Mouse (Mus musculus): ENCODE data around the gene As3mt. TPM values are rescaled to one million over a fixed set of nuclear protein-coding genes. Genes with fewer than 3 reads are reported as not detected.

Gene As3mt
- 21.9 and 25.0 TPM in 2 replicates for polyA plus RNA-seq (2012; rRNA removed)

DNA sequence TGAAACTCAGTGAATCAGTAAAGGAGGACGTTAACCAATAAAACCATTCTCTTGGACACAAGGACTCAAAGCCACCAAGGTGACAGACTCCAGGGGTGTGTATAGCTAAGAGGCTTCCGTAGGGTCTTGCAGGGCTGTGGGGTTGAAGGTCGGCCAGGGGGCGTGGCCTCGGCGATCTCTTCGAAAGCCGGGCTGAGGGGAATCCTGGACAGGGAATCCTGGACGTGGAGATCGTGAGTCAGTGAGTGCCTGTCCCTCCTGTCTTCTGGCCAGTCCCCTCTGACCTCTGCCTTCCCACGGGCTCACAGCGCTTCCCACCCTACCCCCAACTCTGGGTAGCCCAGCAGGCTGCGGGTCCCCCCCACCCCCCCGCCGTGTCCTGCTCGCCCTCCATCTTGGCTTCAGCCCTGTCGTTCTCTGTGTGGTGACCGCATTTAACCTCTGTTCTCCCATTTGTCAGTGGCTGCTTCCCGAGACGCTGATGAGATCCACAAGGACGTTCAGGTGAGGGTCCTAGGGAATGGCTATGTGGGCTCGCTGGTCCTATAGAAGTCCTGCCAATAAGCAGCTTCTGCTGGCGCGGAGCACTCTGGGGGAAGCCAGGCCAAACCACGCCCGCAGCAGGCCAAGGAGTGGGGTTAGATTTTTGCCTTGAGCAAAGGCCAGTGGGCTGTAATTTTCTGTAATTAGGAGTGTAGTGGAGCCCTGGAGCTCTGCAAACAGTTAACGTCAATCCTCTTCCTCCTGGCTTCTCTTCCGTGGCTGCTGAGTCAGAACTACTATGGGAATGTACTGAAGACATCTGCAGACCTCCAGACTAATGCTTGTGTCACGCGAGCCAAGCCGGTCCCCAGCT, at the start of gene As3mt:
TSS of gene As3mt (plus strand) at position 163 of the 856 bp plus-strand sequence.
- peak; percentile 43 for DNase-seq (ENCODE audit: low spot score)

DNA sequence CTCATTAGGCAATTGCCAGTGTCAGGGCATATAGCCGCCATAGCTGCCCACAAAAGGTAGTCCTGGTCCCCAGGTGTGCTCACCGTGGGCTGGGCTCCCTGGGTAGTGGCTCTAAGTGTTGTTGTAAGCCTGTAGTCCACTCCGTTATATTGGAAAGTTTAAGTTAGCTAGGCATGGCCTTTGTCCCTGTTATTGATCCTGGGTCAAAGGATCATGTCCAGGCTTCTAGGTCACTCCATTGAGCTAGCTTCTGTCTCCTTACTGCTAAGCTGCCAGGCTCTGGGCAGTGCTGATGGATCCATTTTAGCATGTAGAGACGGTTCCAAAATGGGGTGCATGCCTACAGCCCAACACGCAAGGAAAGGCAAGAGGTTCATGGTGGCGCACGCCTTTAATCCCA, 48.9 kb upstream of the As3mt start:
- no peak for DNase-seq (ENCODE audit: low spot score)

DNA sequence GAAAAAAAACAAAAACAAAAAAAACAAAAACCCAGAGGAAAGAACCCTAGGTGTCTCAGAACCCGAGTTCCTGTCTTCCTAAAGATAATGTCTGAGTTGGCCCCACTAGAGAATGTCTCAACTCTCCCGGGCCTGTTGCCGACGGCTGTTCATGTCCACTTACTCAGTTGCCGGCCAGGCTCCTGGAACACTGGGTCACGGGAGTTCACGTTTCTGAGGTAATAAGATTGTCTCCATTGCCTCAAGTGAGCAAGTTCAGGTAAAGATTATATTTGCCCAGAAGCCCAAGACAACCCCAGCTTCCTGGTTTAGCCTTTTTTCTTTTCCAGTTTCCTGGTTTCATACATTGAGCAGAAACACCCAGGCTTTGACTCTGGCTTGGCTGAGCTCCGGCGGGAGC, 48.4 kb upstream of the As3mt start:
- DNase-seq (ENCODE audit: low spot score), result no peak

DNA sequence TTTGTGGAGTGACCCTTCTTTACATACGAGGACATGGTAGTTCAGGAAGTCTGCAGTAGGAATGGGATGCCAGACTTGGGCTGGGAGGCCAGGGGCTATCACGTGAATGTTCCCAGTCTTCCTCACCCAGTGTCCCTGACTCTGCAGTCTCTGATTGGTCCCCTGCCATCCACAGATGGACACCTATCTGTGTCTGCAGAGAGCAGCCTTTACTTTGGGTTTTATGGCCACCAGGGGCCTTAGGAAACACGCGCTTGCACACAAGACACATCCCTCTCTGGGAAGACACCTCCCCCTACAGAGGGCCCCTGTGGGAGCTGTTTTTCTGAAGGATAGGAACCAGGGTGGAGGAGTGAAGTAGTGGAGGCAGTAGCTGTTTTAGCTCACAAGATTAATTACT, 45.7 kb upstream of the As3mt start:
- no peak for DNase-seq (ENCODE audit: low spot score)

DNA sequence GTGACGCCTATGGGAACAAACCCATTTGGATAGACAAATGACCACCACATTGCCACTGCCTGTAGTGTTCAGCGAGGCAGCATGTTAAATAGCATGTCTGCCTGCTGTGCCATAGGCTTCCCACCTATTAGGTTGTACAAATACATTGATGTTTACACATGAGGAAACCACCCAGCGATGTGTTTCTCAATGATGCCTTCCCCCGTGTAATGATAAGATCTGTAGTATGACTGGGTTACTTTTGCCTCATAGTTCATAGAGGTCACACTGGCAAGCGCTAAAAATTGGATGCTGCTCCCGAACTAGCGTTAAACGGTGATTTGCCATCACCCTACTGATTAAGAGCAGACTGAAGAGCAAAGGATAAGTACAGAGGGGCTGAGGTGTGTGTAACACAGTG, 45.0 kb upstream of the As3mt start:
- no peak for DNase-seq (ENCODE audit: low spot score)

DNA sequence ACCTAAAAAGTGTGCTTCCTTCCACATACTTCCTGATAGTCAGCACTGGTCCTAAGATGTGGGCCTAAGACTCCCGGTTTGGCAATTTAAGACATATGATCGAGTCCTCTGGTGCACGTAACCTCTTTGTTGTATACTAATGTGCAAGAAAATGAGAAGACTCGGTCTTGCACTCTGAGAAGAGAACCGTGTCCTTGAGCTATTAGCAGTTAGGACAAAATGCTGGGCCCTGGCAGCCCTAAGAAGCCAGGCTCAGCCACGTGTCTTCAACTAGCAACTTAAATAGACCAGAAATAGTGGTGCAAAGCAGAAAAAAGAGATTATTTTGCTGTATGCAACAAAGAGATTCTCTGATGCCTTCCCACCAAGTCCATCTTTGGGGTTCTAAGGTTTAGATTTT, 44.5 kb upstream of the As3mt start:
- no peak for DNase-seq (ENCODE audit: low spot score)

DNA sequence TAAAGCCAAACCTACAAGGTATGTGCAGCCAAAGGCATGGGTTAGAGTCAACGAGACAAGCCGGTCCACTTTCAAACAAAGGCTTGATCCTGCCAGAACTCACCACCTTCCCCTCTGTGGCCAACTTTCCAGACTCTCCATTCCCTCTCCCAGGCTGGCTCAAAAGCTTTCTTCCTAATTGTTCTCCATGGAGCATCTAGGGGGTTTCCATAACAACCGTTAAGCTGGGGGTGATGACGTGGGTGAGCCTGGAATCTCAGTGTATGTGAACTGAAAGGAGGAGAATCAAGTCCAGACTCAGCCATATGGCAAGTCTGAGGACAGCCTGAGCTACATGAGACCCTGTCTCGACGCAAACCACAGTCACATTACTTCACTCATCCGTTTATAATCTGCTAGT, 41.8 kb upstream of the As3mt start:
- no peak for DNase-seq (ENCODE audit: low spot score)

DNA sequence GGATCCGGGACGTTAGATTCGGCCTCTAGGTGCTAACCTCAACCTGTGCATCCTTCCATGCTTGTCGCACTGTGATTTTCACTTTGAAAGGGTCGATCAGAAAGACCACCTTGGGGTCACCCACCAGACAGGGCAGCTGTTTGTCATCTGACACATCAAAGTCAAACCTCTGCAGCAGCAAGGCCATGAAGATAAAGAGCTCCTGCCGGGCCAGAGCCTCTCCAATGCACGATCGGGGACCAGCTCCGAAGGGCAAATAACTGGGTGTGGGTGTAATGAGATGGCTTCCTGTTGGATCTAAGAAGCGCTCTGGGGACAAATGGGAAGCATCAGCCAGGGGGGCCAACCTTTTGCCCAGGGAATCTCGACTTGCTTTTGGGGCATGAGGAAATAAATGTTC, 40.0 kb upstream of the As3mt start:
- DNase-seq (ENCODE audit: low spot score), result no peak

DNA sequence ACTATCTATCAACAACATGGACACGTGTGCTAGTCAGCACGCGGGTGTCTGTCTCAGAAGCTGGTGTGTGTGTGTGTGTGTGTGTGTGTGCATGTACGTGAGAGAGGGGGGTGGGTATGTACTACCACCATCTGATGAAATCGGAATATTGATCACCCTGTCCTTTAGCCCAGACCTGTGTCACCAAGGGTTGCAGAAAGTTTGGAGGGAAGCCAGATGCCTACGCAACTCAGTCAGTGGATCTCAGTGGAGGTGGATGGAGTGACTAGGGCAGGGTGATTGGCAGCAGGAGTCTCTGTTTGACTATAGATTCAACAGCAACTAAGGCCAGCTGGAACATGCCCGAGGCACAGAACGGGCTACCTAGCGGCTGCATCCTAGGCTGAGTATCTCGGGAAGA, 39.0 kb upstream of the As3mt start:
- DNase-seq (ENCODE audit: low spot score), result no peak

DNA sequence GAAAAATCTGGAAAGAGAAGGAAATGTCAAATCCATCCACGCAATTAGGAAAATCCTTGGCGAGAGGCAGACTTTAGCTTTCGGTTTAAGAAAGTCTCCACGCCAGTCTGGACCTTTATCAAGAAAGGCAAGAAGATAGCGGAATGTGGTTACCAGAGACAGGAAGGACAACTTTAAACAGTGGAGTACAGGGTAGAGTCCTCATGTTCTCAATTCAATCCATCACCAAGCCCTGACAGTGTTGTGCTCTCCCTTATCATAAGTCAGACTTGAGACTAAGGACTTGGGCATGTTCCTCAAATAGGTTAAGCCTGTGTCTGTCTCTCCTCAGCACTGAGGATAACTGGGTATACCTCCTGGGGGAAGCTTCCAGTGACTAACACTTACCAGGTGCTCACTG, 37.5 kb upstream of the As3mt start:
- no peak for DNase-seq (ENCODE audit: low spot score)

DNA sequence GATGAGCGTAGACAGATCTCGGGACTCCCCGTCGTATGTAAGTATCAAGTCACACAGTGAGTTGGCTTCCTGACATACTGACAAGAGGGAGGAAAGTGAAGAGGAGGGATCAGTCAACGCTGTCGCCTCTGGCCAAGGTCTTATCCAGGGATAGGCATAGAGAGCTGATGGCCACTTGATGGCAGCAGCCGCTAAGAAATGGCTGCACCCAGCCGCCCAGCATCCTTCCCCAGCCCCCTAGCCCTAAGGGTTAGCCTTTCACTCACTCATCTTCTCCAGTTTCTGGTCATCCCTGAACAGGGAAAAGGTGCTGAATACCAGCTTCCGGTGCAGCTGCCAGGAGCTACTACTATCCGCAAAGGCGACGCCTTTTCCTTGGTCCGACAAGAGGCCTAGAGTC, 36.6 kb upstream of the As3mt start:
- DNase-seq (ENCODE audit: low spot score), result peak; percentile 45

DNA sequence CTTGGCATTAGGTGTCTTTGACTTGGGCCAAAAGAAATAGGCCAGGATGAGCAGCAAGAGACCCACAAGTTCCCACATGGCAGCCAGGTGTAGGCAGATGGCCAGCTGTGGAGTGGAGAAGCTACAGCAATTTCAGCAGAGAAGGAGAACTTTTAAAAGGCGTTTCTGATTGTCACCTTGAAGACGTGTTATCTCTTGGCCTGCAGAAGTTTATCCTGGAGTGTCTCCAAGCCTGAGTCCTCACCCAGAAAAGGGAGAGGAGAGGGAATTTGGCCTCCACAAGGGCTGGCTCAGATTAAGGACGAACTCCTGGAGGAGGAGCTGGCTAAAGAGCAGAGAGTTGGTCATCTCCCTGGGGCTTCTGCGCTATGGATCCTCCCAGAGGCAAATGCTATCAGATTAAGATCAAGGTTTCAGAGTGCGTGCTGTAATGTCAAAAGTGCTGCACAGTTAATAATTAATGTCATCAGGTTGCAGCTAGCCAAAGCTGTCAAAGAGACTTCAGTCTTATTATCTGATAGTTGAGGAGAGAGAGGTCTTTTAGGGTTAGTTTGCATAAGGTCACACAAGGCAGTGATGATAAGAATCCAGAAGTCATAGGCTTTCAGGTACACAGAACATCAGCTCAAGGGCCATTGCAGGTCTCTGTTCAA, 34.4 kb upstream of the As3mt start, which contains the start of gene Cyp17a1:
TSS of gene Cyp17a1 (minus strand) at position 407 of the 653 bp plus-strand sequence.
- DNase-seq (ENCODE audit: low spot score), result no peak

DNA sequence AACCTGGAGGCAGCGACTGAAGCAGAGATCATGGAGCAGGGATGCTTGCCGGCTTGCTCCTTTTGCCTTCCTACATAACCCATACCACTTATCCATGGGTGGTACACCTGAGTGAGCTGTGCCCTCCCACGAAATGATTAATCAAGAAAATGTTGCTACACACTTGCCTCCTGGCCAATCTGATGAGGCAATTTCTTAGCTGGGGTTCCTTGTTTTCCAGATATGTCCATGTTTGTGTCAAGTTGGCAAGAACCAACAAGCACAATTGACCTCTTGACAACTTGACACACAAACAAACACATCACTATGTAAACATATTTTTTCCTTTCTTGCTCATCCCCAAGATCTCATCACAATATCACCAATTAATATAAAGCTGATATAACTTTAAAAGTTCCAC, 31.6 kb upstream of the As3mt start:
- DNase-seq (ENCODE audit: low spot score), result no peak

DNA sequence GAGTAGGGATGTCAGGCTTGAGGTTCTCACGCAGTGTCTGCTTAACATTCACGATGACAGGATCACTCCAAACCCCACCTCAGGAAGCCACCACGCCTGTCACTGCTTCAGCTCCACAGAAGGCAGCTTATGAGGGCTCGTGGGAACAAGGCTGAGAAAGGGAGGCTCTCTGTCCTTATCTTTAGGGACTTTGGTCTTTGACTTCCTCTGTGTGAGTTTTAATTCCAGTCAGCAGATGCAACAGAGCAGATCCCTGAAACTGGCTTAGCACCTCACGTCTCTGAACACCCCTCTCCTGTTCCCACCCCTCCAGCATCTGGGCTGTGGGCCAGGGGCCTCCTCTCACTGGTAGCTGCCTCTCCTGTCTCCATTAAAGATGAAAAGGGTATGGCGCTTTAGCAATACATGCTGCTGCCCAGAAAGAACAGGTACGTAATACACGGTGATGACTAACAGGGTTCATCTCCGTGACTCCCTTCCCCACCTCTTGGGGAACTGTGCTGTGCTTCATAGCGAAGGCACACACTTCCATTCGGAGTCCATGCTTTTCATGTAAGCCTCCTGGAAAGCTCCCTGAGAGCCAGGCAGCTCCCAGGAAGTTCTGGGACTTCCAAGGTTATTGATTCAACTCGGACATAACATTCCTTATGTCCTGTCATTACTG, 27.4 kb upstream of the As3mt start:
- DNase-seq (ENCODE audit: low spot score), result no peak

DNA sequence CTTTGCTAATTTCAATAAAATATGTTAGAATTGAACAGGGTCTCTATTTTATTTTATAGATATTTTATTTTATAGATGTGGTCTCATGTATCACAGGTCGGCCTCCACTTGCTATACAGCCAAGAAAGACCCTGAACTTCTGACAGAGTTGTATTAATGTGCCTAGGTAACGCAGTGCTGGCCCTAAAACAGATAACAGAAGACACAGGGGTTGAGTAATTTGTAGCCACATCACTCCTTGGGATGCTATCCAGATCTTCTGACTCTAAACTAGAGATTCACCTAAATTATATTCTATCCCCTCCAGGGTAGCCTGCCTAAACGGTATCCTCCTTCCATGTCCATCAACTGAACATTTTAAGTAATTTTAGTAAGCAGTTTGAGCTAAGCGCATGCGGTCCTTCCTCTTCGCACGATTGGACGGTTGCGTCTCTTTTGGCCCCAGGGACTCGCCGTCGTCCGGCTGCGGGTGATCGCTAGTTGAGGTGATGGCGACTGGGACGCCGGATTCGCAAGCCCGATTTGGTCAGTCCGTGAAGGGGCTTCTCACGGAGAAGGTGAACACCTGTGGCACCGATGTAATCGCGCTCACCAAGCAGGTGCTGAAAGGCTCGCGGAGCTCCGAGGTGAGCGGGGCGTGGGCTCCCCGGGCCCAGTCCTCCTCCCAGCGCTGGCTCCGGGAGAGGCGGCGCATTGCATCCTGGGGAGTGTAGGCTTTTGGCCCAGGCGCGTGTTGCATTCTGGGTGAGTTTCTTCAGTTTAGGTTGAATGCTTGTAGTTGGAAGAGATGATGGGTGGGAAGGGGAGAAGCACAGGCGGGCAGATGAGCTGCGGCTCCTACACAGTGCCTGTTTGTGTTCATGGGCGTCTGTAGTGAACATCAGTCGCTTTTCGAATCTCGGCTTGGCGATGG, 17.5 kb upstream of the As3mt start, which contains the start of gene Borcs7:
TSS of gene Borcs7 (plus strand) at position 447 of the 913 bp plus-strand sequence.
- peak; percentile 81 for DNase-seq (ENCODE audit: low spot score)

DNA sequence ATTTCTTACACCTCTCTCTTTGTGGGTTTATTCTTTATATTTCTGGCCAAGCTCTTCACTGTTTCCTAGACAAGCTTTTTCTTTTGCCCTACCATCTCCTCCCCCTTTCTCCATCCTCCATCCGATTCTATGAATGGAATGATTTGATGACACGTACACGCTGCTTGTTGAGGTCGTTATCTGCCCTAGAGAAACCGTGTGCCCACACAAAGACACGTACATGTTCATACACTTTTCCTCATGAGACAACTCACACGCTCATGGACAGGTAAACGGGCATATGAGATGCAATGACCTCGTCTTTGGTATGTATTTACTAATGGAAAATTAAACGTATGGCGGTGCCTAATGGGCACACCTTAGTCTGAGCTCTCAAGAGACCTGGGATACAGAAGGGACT, 16.9 kb upstream of the As3mt start:
- DNase-seq (ENCODE audit: low spot score), result no peak

DNA sequence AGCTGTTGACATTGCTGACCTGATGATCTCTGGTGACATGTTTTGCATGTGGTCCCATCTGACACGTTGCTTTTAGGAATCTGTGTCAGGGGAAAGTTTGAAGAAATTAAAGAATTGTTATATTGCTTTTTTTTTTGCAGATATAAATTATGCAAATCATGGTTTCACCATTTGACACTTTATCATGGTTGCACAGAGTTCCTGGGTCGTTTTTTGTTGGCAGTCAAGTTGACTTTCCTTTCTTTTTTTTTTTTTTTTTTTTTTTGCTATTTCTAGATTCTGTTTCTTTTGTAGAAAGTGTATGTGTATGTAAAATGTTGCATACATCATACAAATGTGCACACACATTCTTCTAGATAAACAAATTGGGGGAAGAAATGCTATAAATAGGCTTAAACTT, 16.2 kb upstream of the As3mt start:
- DNase-seq (ENCODE audit: low spot score), result no peak

DNA sequence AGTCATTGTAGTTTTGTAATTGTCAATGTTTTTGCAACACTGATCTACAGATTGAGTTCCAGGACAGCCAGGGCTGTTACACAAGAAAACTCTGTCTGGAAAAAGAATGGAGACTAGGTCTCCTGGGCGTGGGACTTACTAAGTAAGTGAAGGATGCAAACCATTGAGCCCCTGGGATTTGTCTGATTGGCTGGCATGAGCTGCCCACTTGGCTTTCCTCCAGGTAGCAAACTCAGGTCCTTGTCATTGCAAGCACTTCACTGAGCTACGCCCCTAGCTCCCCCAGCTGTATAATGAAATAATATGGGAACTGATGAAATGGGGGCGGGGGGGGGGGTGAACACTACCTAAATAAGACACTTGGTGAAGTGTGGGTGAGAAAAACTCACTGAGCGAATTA, 14.1 kb upstream of the As3mt start:
- DNase-seq (ENCODE audit: low spot score), result no peak

DNA sequence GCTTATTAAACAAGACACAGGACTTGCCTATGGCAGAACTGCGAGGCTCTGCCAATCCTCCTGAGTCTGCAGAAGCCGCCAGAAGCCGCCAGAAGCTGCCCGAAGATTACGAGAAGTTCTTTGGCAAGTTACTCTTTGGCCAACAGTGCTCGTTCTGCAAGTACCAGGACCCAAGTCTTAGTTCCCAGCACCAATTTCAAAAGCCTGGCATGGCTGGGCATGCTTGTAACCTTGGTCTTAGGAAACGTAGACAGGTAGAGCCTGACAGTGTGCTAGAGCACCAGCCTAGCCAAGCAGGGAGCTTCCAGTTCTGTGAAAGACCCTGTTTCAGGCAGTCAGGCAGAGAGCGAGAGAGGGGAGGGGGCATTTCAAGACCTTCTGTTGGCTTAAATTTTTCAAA, 10.8 kb upstream of the As3mt start:
- DNase-seq (ENCODE audit: low spot score), result no peak

DNA sequence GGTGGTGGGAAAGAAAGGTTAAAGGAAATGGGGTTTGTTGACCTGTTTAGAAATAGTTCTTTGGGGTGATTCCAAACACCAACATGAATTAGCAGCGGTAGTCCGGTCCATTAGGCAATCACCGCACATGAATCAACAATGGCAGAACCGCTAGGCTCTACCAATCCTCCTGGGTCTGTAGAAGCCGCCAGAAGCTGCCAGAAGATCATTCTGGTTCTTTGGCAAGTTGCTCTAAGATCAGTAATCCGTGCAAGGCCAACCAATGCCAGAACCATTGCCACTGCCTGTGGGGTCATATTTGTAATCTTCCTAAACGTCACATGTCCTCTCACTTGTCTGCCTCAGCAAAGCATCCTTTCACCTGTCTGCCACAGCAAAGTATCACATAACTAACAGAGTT, 10.3 kb upstream of the As3mt start:
- DNase-seq (ENCODE audit: low spot score), result no peak

DNA sequence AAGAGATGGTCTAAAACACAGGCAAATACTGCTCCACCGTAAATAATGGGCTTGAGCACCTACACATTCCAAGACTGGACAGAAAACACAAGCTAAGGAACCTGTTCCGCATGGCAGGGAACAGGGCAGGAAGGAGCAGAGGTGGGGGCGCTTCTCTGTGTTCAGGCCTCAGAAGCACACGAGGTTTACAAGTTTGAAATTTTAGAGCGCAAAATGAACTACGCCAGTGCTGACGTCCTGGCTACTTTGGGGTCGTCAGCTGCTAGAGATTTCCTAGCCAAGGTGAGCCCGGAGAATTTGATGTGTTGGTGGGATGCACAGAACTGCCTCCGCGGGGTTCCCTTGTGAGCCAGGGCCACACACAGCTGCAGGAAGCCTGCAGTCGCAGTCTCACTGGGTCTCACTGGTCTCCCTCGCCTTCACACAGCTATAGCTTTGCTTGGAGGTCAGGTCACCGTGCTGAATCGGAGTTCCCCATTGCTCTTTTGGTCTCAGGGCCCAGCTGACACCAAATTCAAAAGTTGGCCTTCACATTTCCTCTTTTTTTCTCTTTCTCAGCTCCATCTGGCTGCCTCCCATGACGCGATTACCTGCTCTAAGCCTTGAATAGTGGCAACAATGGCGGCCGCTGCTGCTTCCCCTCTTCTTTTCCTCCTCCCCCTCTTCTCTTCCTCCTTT, 9.3 kb upstream of the As3mt start:
- no peak for DNase-seq (ENCODE audit: low spot score)
